Mouse (Mus musculus): ENCODE data around the gene Usp50. TPM values are rescaled to one million over a fixed set of nuclear protein-coding genes. Genes with fewer than 3 reads are reported as not detected.

Usp50 gene
- total and polyA plus RNA-seq, 2 experiments from 2014 or later: 0.14 to 2.1 TPM

- WGBS: 98% methylated on average over 6 of the region's 6 CpGs
- H3K4me1 ChIP-seq (ENCODE audit: insufficient read depth): no peaks in the 10 kb centered on the region
- ATAC-seq (no peak), DNase-seq (no peak)
- peaks cover 74% of the 10 kb centered on the region for H3K36me3 ChIP-seq (ENCODE audit: insufficient read depth)
- TF ChIP-seq CTCF (IDR thresholded peaks at IDR 0.05; ENCODE audit: low read depth): no peak
- no peak overlapping the region for H3K27ac ChIP-seq (ENCODE audit: low read depth, low read length)
- H3K9me3 ChIP-seq (ENCODE audit: low read length): no peaks in the 10 kb centered on the region
- H3K4me2 ChIP-seq (ENCODE audit: low read depth): no peak overlapping the region
- H3K27me3 ChIP-seq (ENCODE audit: insufficient read depth, low read length): no peaks in the 10 kb centered on the region
- no peak overlapping the region for H3K4me3 ChIP-seq (ENCODE audit: low read depth, low read length)
- no peak overlapping the region for H3K9ac ChIP-seq
Measured at GRCm38 (mm10) chr2:126755664-126756063, 27.6 kb downstream of the Usp50 start.

GRCm38 (mm10) chr2:126743389-126743788, 39.9 kb downstream of the Usp50 start:
- no peak overlapping the region for H3K4me3 ChIP-seq (ENCODE audit: low read depth, low read length)
- 95% methylated on average over 5 of the region's 5 CpGs for WGBS
- no peaks in the 10 kb centered on the region for H3K4me1 ChIP-seq (ENCODE audit: insufficient read depth)
- ATAC-seq (no peak), DNase-seq (no peak)
- H3K27ac ChIP-seq (ENCODE audit: low read depth, low read length): no peak overlapping the region
- H3K9ac ChIP-seq: no peak overlapping the region
- no peaks in the 10 kb centered on the region for H3K9me3 ChIP-seq (ENCODE audit: low read length)
- H3K36me3 ChIP-seq (ENCODE audit: insufficient read depth): peaks cover 61% of the 10 kb centered on the region
- TF ChIP-seq CTCF (IDR thresholded peaks at IDR 0.05; ENCODE audit: low read depth): no peak
- H3K4me2 ChIP-seq (ENCODE audit: low read depth): no peak overlapping the region
- no peaks in the 10 kb centered on the region for H3K27me3 ChIP-seq (ENCODE audit: insufficient read depth, low read length)

GRCm38 (mm10) chr2:126740314-126740713, 43.0 kb downstream of the Usp50 start:
- H3K4me2 ChIP-seq (ENCODE audit: low read depth): no peak overlapping the region
- peaks cover 61% of the 10 kb centered on the region for H3K36me3 ChIP-seq (ENCODE audit: insufficient read depth)
- H3K27ac ChIP-seq (ENCODE audit: low read depth, low read length): no peak overlapping the region
- TF ChIP-seq CTCF (IDR thresholded peaks at IDR 0.05; ENCODE audit: low read depth): no peak
- H3K27me3 ChIP-seq (ENCODE audit: insufficient read depth, low read length): no peaks in the 10 kb centered on the region
- no peak overlapping the region for H3K4me3 ChIP-seq (ENCODE audit: low read depth, low read length)
- no peaks in the 10 kb centered on the region for H3K4me1 ChIP-seq (ENCODE audit: insufficient read depth)
- DNase-seq (no peak), ATAC-seq (no peak)
- no peaks in the 10 kb centered on the region for H3K9me3 ChIP-seq (ENCODE audit: low read length)
- no peak overlapping the region for H3K9ac ChIP-seq
- 54% methylated on average over 2 of the region's 2 CpGs for WGBS

- WGBS: 60% methylated on average over 6 of the region's 6 CpGs
- ATAC-seq: peak; percentile 84
- no peak overlapping the region for H3K9ac ChIP-seq
Measured at GRCm38 (mm10) chr2:126735339-126736073, 47.8 kb downstream of the Usp50 start.

GRCm38 (mm10) chr2:126730502-126730901, 52.8 kb downstream of the Usp50 start:
- Histone ChIP-seq H3K9ac (no peak overlapping the region), H3K27me3 (ENCODE audit: insufficient read depth, low read length) (no peaks in the 10 kb centered on the region), H3K36me3 (ENCODE audit: insufficient read depth) (peaks cover 49% of the 10 kb centered on the region), H3K9me3 (ENCODE audit: low read length) (no peaks in the 10 kb centered on the region), H3K4me3 (ENCODE audit: low read depth, low read length) (no peak overlapping the region), H3K4me1 (ENCODE audit: insufficient read depth) (no peaks in the 10 kb centered on the region), H3K4me2 (ENCODE audit: low read depth) (no peak overlapping the region), H3K27ac (ENCODE audit: low read depth, low read length) (no peak overlapping the region)
- no peak for TF ChIP-seq CTCF (IDR thresholded peaks at IDR 0.05; ENCODE audit: low read depth)
- DNase-seq (no peak), ATAC-seq (no peak)
- WGBS: 87% methylated on average over 2 of the region's 2 CpGs

More at GRCm38 (mm10) chr2:126735339-126736073, 47.8 kb downstream of the Usp50 start:
- Histone ChIP-seq H3K27me3 (ENCODE audit: insufficient read depth, low read length) (no peaks in the 10 kb centered on the region), H3K4me1 (ENCODE audit: insufficient read depth) (no peaks in the 10 kb centered on the region), H3K4me2 (ENCODE audit: low read depth) (no peak overlapping the region), H3K27ac (ENCODE audit: low read depth, low read length) (no peak overlapping the region), H3K4me3 (ENCODE audit: low read depth, low read length) (no peak overlapping the region), H3K9me3 (ENCODE audit: low read length) (no peaks in the 10 kb centered on the region), H3K36me3 (ENCODE audit: insufficient read depth) (peaks cover 58% of the 10 kb centered on the region)
- DNase-seq: peak; percentile 18
- TF ChIP-seq CTCF (IDR thresholded peaks at IDR 0.05; ENCODE audit: low read depth): no peak

- Histone ChIP-seq H3K9ac (no peak overlapping the region), H3K4me1 (ENCODE audit: insufficient read depth) (no peaks in the 10 kb centered on the region), H3K4me3 (ENCODE audit: low read depth, low read length) (no peak overlapping the region), H3K27me3 (ENCODE audit: insufficient read depth, low read length) (no peaks in the 10 kb centered on the region), H3K4me2 (ENCODE audit: low read depth) (no peak overlapping the region), H3K9me3 (ENCODE audit: low read length) (no peaks in the 10 kb centered on the region), H3K36me3 (ENCODE audit: insufficient read depth) (peaks cover 44% of the 10 kb centered on the region), H3K27ac (ENCODE audit: low read depth, low read length) (no peak overlapping the region)
- no peak for DNase-seq
- WGBS: 95% methylated on average over 4 of the region's 4 CpGs
- no peak for ATAC-seq
- TF ChIP-seq CTCF (IDR thresholded peaks at IDR 0.05; ENCODE audit: low read depth): no peak
Measured at GRCm38 (mm10) chr2:126729207-126729606, 54.1 kb downstream of the Usp50 start.

GRCm38 (mm10) chr2:126712950-126713349, 70.3 kb downstream of the Usp50 start:
- Histone ChIP-seq H3K4me1 (ENCODE audit: insufficient read depth) (peaks cover 2% of the 10 kb centered on the region), H3K4me3 (ENCODE audit: low read depth, low read length) (no peak overlapping the region), H3K36me3 (ENCODE audit: insufficient read depth) (no peaks in the 10 kb centered on the region), H3K27me3 (ENCODE audit: insufficient read depth, low read length) (no peaks in the 10 kb centered on the region), H3K9ac (no peak overlapping the region), H3K4me2 (ENCODE audit: low read depth) (no peak overlapping the region), H3K27ac (ENCODE audit: low read depth, low read length) (no peak overlapping the region), H3K9me3 (ENCODE audit: low read length) (no peaks in the 10 kb centered on the region)
- TF ChIP-seq CTCF (IDR thresholded peaks at IDR 0.05; ENCODE audit: low read depth): no peak
- ATAC-seq (no peak), DNase-seq (no peak)
